Mouse (Mus musculus): Measurements from ENCODE around the gene Aqp6. TPM values are rescaled to one million over a fixed set of nuclear protein-coding genes. Genes with fewer than 3 reads are reported as not detected.

Aqp6 gene
- polyA plus RNA-seq, 1 experiment from 2014 or later = 0.10 TPM

DNA sequence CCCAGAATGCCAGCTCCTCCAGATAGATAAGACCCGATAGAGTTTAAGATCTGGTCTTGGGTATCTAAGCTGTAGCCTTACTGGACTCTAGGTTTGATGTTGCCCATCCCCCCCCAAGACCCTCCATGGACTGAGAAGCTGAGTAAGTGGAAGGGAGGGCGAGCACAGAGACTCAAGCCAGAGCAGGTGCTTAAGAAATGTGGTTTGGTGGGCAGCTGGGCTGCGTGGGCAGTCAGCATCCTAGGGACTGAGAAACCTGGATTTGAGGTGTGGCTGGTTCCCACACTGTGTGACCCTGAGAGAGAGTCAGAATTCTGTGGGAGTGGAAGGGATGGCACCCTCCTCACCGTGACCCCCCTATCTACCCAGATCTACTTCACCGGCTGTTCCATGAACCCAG lies 8.3 kb upstream of the Aqp6 start:
- H3K4me3 ChIP-seq (ENCODE audit: low read depth, low read length) = no peak overlapping the region
- WGBS = 87% methylated on average over 5 of the region's 5 CpGs
- no peak for DNase-seq (ENCODE audit: low spot score)
- H3K9me3 ChIP-seq (replicated peaks; ENCODE audit: control insufficient read depth, low read length) = no peaks in the 10 kb centered on the region
- 0 out of 2 replicates have a peak, but pooled peaks cover 4% of the 10 kb centered on the region for H3K4me1 ChIP-seq (ENCODE audit: control insufficient read depth, insufficient read depth, low read length)
- H3K27ac ChIP-seq (ENCODE audit: low read depth, low read length) = no peak overlapping the region
- H3K9ac ChIP-seq (ENCODE audit: low read length) = no peak overlapping the region
- H3K36me3 ChIP-seq (ENCODE audit: control insufficient read depth, insufficient read depth, low read length) = no peaks in the 10 kb centered on the region
- H3K27me3 ChIP-seq (replicated peaks; ENCODE audit: control insufficient read depth, insufficient read depth, low read length) = peaks cover 70% of the 10 kb centered on the region
- ATAC-seq = no peak
- no peak overlapping the region for H3K4me2 ChIP-seq (ENCODE audit: low read length)

- H3K4me2 ChIP-seq (ENCODE audit: low read length) = no peak overlapping the region
- DNase-seq (ENCODE audit: low spot score) (no peak), ATAC-seq (no peak)
- no peak overlapping the region for H3K9ac ChIP-seq (ENCODE audit: low read length)
- 0 out of 2 replicates have a peak, but pooled peaks cover 4% of the 10 kb centered on the region for H3K4me1 ChIP-seq (ENCODE audit: control insufficient read depth, insufficient read depth, low read length)
- 87% methylated on average over 10 of the region's 10 CpGs for WGBS
- peaks cover 50% of the 10 kb centered on the region for H3K27me3 ChIP-seq (replicated peaks; ENCODE audit: control insufficient read depth, insufficient read depth, low read length)
- no peak overlapping the region for H3K27ac ChIP-seq (ENCODE audit: low read depth, low read length)
- H3K9me3 ChIP-seq (replicated peaks; ENCODE audit: control insufficient read depth, low read length) = no peaks in the 10 kb centered on the region
- no peaks in the 10 kb centered on the region for H3K36me3 ChIP-seq (ENCODE audit: control insufficient read depth, insufficient read depth, low read length)
- H3K4me3 ChIP-seq (ENCODE audit: low read depth, low read length) = no peak overlapping the region
Observed at GRCm38 (mm10) chr15:99594951-99595350, 6.2 kb upstream of the Aqp6 start.

- H3K36me3 ChIP-seq (ENCODE audit: control insufficient read depth, insufficient read depth, low read length) = no peaks in the 10 kb centered on the region
- H3K4me2 ChIP-seq (ENCODE audit: low read length) = peak overlapping the region; percentile 31
- peak overlapping the region; percentile 41 for H3K9ac ChIP-seq (ENCODE audit: low read length)
- no peak overlapping the region for H3K4me3 ChIP-seq (ENCODE audit: low read depth, low read length)
- DNase-seq (ENCODE audit: low spot score) (peak; percentile 93), ATAC-seq (peak; percentile 94)
- no peaks in the 10 kb centered on the region for H3K4me1 ChIP-seq (ENCODE audit: control insufficient read depth, insufficient read depth, low read length)
- no peak overlapping the region for H3K27ac ChIP-seq (ENCODE audit: low read depth, low read length)
- peaks cover 38% of the 10 kb centered on the region for H3K27me3 ChIP-seq (replicated peaks; ENCODE audit: control insufficient read depth, insufficient read depth, low read length)
- H3K9me3 ChIP-seq (replicated peaks; ENCODE audit: control insufficient read depth, low read length) = no peaks in the 10 kb centered on the region
- WGBS = 0% methylated on average over 7 of the region's 7 CpGs
Observed at GRCm38 (mm10) chr15:99596056-99596687, 5.0 kb upstream of the Aqp6 start.

DNA sequence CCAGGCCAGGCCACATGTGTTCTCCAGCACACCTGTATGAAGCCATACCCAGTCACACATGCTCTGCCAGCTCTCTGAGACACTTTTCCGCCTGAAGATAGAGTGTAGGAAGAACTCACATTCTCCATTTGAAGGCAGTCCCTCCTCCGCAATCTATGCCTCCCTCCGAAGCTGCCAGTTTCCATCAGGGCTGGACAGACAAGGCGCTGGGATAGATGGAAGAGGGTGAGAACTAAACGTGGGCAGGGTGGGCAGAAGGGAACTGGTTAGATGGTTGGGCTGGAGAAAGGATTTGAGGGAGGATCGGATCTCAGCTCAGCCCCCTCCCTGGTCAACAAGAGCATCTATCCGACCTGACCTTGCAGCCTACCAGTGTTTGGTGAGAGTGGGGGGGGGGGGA lies 4.4 kb upstream of the Aqp6 start:
- WGBS = 55% methylated on average over 7 of the region's 7 CpGs
- ATAC-seq (no peak), DNase-seq (ENCODE audit: low spot score) (no peak)
- H3K27ac ChIP-seq (ENCODE audit: low read depth, low read length) = no peak overlapping the region
- no peaks in the 10 kb centered on the region for H3K9me3 ChIP-seq (replicated peaks; ENCODE audit: control insufficient read depth, low read length)
- peaks cover 3% of the 10 kb centered on the region; the same call in 1 of the 2 replicates for H3K4me1 ChIP-seq (ENCODE audit: control insufficient read depth, insufficient read depth, low read length)
- H3K4me3 ChIP-seq (ENCODE audit: low read depth, low read length) = no peak overlapping the region
- H3K36me3 ChIP-seq (ENCODE audit: control insufficient read depth, insufficient read depth, low read length) = no peaks in the 10 kb centered on the region
- H3K9ac ChIP-seq (ENCODE audit: low read length) = no peak overlapping the region
- peaks cover 31% of the 10 kb centered on the region for H3K27me3 ChIP-seq (replicated peaks; ENCODE audit: control insufficient read depth, insufficient read depth, low read length)
- H3K4me2 ChIP-seq (ENCODE audit: low read length) = no peak overlapping the region

- Histone ChIP-seq H3K9me3 (replicated peaks; ENCODE audit: control insufficient read depth, low read length) (no peaks in the 10 kb centered on the region), H3K27me3 (replicated peaks; ENCODE audit: control insufficient read depth, insufficient read depth, low read length) (peaks cover 23% of the 10 kb centered on the region), H3K9ac (ENCODE audit: low read length) (no peak overlapping the region), H3K4me1 (ENCODE audit: control insufficient read depth, insufficient read depth, low read length) (peaks cover 3% of the 10 kb centered on the region; the same call in 1 of the 2 replicates), H3K36me3 (ENCODE audit: control insufficient read depth, insufficient read depth, low read length) (no peaks in the 10 kb centered on the region), H3K4me3 (ENCODE audit: low read depth, low read length) (no peak overlapping the region), H3K4me2 (ENCODE audit: low read length) (no peak overlapping the region), H3K27ac (ENCODE audit: low read depth, low read length) (no peak overlapping the region)
- no peak for ATAC-seq
- 61% methylated on average over 8 of the region's 8 CpGs for WGBS
- no peak for DNase-seq (ENCODE audit: low spot score)
Observed at GRCm38 (mm10) chr15:99597596-99597995, 3.6 kb upstream of the Aqp6 start.

GRCm38 (mm10) chr15:99599245-99600070 lies 1.7 kb upstream of the Aqp6 start:
- no peak for ATAC-seq
- Histone ChIP-seq H3K27me3 (replicated peaks; ENCODE audit: control insufficient read depth, insufficient read depth, low read length) (peaks cover 5% of the 10 kb centered on the region; the same call in 1 of the 2 replicates), H3K4me1 (ENCODE audit: control insufficient read depth, insufficient read depth, low read length) (peaks cover 3% of the 10 kb centered on the region; the same call in 1 of the 2 replicates), H3K9ac (ENCODE audit: low read length) (no peak overlapping the region), H3K36me3 (ENCODE audit: control insufficient read depth, insufficient read depth, low read length) (no peaks in the 10 kb centered on the region), H3K4me2 (ENCODE audit: low read length) (no peak overlapping the region), H3K27ac (ENCODE audit: low read depth, low read length) (no peak overlapping the region), H3K9me3 (replicated peaks; ENCODE audit: control insufficient read depth, low read length) (no peaks in the 10 kb centered on the region), H3K4me3 (ENCODE audit: low read depth, low read length) (no peak overlapping the region)
- DNase-seq (ENCODE audit: low spot score) = no peak
- WGBS = 54% methylated on average over 17 of the region's 17 CpGs

GRCm38 (mm10) chr15:99601823-99602120 lies 572 bp downstream of the Aqp6 start:
- Histone ChIP-seq H3K4me2 (ENCODE audit: low read length) (no peak overlapping the region), H3K4me1 (ENCODE audit: control insufficient read depth, insufficient read depth, low read length) (peaks cover 8% of the 10 kb centered on the region; the same call in 1 of the 2 replicates), H3K27me3 (replicated peaks; ENCODE audit: control insufficient read depth, insufficient read depth, low read length) (no peaks in the 10 kb centered on the region), H3K4me3 (ENCODE audit: low read depth, low read length) (no peak overlapping the region), H3K27ac (ENCODE audit: low read depth, low read length) (no peak overlapping the region), H3K9me3 (replicated peaks; ENCODE audit: control insufficient read depth, low read length) (no peaks in the 10 kb centered on the region), H3K9ac (ENCODE audit: low read length) (no peak overlapping the region), H3K36me3 (ENCODE audit: control insufficient read depth, insufficient read depth, low read length) (no peaks in the 10 kb centered on the region)
- no peak; the same call in 1 of the 2 replicates for ATAC-seq
- WGBS = 29% methylated on average over 4 of the region's 5 CpGs
- no peak for DNase-seq (ENCODE audit: low spot score)

- WGBS = 69% methylated on average over 17 of the region's 17 CpGs
- DNase-seq (ENCODE audit: low spot score) (no peak), ATAC-seq (no peak)
- Histone ChIP-seq H3K9ac (ENCODE audit: low read length) (no peak overlapping the region), H3K27me3 (replicated peaks; ENCODE audit: control insufficient read depth, insufficient read depth, low read length) (no peaks in the 10 kb centered on the region), H3K36me3 (ENCODE audit: control insufficient read depth, insufficient read depth, low read length) (no peaks in the 10 kb centered on the region), H3K9me3 (replicated peaks; ENCODE audit: control insufficient read depth, low read length) (no peaks in the 10 kb centered on the region), H3K4me3 (ENCODE audit: low read depth, low read length) (no peak overlapping the region), H3K4me1 (ENCODE audit: control insufficient read depth, insufficient read depth, low read length) (peaks cover 13% of the 10 kb centered on the region), H3K27ac (ENCODE audit: low read depth, low read length) (no peak overlapping the region), H3K4me2 (ENCODE audit: low read length) (no peak overlapping the region)
Observed at GRCm38 (mm10) chr15:99602206-99602820, 1.1 kb downstream of the Aqp6 start.

- Histone ChIP-seq H3K4me3 (ENCODE audit: low read depth, low read length) (no peak overlapping the region), H3K4me1 (ENCODE audit: control insufficient read depth, insufficient read depth, low read length) (peaks cover 20% of the 10 kb centered on the region), H3K9me3 (replicated peaks; ENCODE audit: control insufficient read depth, low read length) (no peaks in the 10 kb centered on the region), H3K36me3 (ENCODE audit: control insufficient read depth, insufficient read depth, low read length) (no peaks in the 10 kb centered on the region), H3K27me3 (replicated peaks; ENCODE audit: control insufficient read depth, insufficient read depth, low read length) (no peaks in the 10 kb centered on the region), H3K27ac (ENCODE audit: low read depth, low read length) (no peak overlapping the region), H3K9ac (ENCODE audit: low read length) (no peak overlapping the region), H3K4me2 (ENCODE audit: low read length) (no peak overlapping the region)
- 87% methylated on average over 7 of the region's 7 CpGs for WGBS
- DNase-seq (ENCODE audit: low spot score) (no peak), ATAC-seq (no peak)
Observed at GRCm38 (mm10) chr15:99603216-99603615, 2.0 kb downstream of the Aqp6 start.
